Mouse (Mus musculus) forebrain, embryonic 15.5 days (tissue): ENCODE measurements around the gene BC004004. TPM values are rescaled to one million over a fixed set of nuclear protein-coding genes. Genes with fewer than 3 reads are reported as not detected.
"Not testable (repeated sequence)": the region's sequence is repeated elsewhere in the genome, so short reads cannot be mapped to it uniquely, and the experiment has no call there.

Source experiments
- ATAC-seq: fragments of 200-750 bp; cut with Nextera tagmentation; replicated peaks from 2 replicates; pipeline ENCODE4 v1.8.0; 2017; ENCODE audit warnings: mild to moderate bottlenecking, moderate TSS enrichment, moderate library complexity
- H3K27ac ChIP-seq: fragments of 300-500 bp; sonication (generic); replicated peaks from 2 replicates; pipeline ENCODE4 v1.5.1; 2015; ENCODE audit warnings: mild to moderate bottlenecking, inconsistent platforms
- H3K27me3 ChIP-seq: fragments of 300-500 bp; sonication (generic); 2 replicates; pipeline ENCODE4 v1.6.1; 2015; ENCODE audit warnings: inconsistent platforms
- H3K36me3 ChIP-seq: fragments of 300-500 bp; sonication (generic); 2 replicates; pipeline ENCODE4 v1.6.1; 2015; ENCODE audit warnings: mild to moderate bottlenecking, inconsistent platforms
- H3K4me1 ChIP-seq: fragments of 300-500 bp; sonication (generic); 2 replicates; pipeline ENCODE4 v1.6.1; 2015; ENCODE audit warnings: inconsistent platforms
- H3K4me2 ChIP-seq: fragments of 300-500 bp; sonication (generic); replicated peaks from 2 replicates; pipeline ENCODE4 v1.6.1; 2015; ENCODE audit warnings: mild to moderate bottlenecking, inconsistent platforms
- H3K4me3 ChIP-seq: fragments of 300-500 bp; sonication (generic); 2 replicates; pipeline ENCODE4 v1.5.1; 2015; ENCODE audit warnings: mild to moderate bottlenecking, inconsistent platforms
- H3K9ac ChIP-seq: fragments of 300-500 bp; sonication (generic); replicated peaks from 2 replicates; pipeline ENCODE4 v1.6.1; 2015; ENCODE audit warnings: mild to moderate bottlenecking, inconsistent platforms
- H3K9me3 ChIP-seq: fragments of 300-500 bp; sonication (generic); 2 replicates; pipeline ENCODE4 v1.6.1; 2016; ENCODE audit warnings: inconsistent platforms
- WGBS: fragments of 180-500 bp; shearing (Covaris S2); methylation state at CpG from one replicate; pipeline ENCODE4 v1.1.7; 2015; ENCODE audit warnings: mixed read lengths; 5-methylcytosine and 5-hydroxymethylcytosine counted together
- polyA plus RNA-seq: library from polyadenylated mRNA; unstranded; fragments of >200 nt; fragmentation: Nextera tagmentation; extraction: Ambion mirVana; gene quantifications from 2 replicates; pipeline ENCODE4 v1.2.1, GENCODE M21; 2015

Gene BC004004
- polyA plus RNA-seq, 1 experiment from 2014 or later, result 96.4 TPM

- Histone ChIP-seq H3K4me2 (no peak overlapping the region), H3K4me3 (no peak overlapping the region), H3K9ac (no peak overlapping the region), H3K4me1 (no peaks in the 10 kb centered on the region), H3K27ac (no peak overlapping the region), H3K36me3 (peaks cover 24% of the 10 kb centered on the region), H3K9me3 (no peaks in the 10 kb centered on the region), H3K27me3 (no peaks in the 10 kb centered on the region)
- no peak for ATAC-seq
- 78% methylated on average over 3 of the region's 3 CpGs for WGBS
Measured at GRCm38 (mm10) chr17:29303856-29304255, 35.3 kb downstream of the BC004004 start.

DNA sequence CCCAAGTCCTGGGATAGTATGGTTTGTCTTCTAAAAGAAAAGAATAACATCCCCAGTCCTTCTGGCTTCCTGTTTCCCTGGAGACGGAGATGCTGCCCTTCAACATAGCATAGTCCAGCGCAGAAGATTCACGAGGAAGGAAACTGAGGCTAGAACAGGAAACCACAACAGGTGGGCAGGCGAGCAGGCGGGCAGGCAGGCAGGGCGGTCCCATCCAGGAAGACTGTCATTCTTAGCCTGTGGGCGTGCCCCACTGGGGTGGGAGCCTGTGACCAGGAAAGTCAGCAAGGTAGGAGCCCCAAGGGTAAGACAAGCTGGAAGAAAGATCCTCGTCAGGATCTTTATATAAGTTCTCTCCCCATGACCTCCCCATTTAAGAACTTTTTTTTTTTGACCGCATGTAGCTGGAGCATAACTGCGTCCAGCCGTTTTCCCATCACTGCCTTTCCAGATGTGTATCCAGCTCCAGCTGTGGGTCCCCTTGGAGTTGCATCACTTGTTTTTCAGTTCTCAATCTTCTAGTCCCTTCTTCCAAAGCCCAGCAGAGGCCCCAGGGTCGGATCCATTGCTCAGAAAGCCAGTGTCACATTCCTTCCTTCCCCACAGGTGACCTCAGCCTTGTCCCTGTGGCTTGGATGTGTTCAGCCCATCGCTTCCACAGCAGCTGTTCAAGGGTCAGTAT lies 35.9 kb downstream of the BC004004 start:
- WGBS, result 73% methylated on average over 13 of the region's 13 CpGs
- no peaks in the 10 kb centered on the region for H3K9me3 ChIP-seq
- ATAC-seq, result no peak

GRCm38 (mm10) chr17:29305058-29305806 lies 36.6 kb downstream of the BC004004 start:
- Histone ChIP-seq H3K4me2 (no peak overlapping the region), H3K27ac (no peak overlapping the region), H3K4me3 (no peak overlapping the region), H3K27me3 (no peaks in the 10 kb centered on the region), H3K36me3 (peaks cover 15% of the 10 kb centered on the region), H3K9ac (no peak overlapping the region), H3K9me3 (no peaks in the 10 kb centered on the region), H3K4me1 (no peaks in the 10 kb centered on the region)
- WGBS, result 35% methylated on average over 15 of the region's 15 CpGs
- ATAC-seq, result no peak

More for the DNA sequence above, 35.9 kb downstream of the BC004004 start:
- Histone ChIP-seq H3K27me3 (no peaks in the 10 kb centered on the region), H3K4me3 (no peak overlapping the region), H3K4me1 (no peaks in the 10 kb centered on the region), H3K27ac (no peak overlapping the region), H3K4me2 (no peak overlapping the region), H3K9ac (no peak overlapping the region), H3K36me3 (peaks cover 22% of the 10 kb centered on the region)

GRCm38 (mm10) chr17:29305871-29306270 lies 37.3 kb downstream of the BC004004 start:
- ATAC-seq, result no peak
- H3K4me3 ChIP-seq, result no peak overlapping the region
- H3K27me3 ChIP-seq, result no peaks in the 10 kb centered on the region
- H3K9me3 ChIP-seq, result no peaks in the 10 kb centered on the region
- H3K27ac ChIP-seq, result no peak overlapping the region
- H3K4me1 ChIP-seq, result no peaks in the 10 kb centered on the region
- peaks cover 11% of the 10 kb centered on the region for H3K36me3 ChIP-seq
- whole genome bisulfite sequencing, result 62% methylated on average over 7 of the region's 7 CpGs
- no peak overlapping the region for H3K9ac ChIP-seq
- H3K4me2 ChIP-seq, result no peak overlapping the region

DNA sequence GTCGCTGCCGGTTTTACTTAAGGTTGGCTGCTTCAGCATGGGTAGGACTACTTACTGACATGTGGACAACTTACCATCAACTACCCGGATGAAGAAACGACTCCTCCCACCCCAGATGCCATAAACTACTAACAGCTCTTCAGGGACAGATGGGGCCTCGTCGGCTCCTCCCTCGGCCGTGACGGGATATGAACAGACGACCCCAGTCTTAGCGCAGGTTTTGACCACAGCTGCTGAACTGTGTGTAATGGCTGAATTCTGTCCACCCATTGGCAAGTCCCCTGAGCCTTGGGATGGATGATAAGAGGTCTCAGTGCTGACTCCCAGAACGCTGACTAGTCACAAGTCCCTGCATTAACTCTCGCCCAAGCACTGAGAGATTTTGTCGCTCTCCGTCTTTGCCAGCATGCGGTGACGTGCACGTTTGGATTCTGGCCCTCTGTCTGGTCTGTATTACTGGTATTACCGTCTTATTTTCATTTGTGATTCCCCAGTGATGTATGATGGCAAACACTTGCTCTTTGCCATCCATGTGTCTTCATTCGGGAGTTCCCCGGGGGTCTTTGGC lies 41.6 kb downstream of the BC004004 start:
- H3K27ac ChIP-seq, result no peak overlapping the region
- WGBS, result 81% methylated on average over 21 of the region's 21 CpGs
- no peak for ATAC-seq
- no peak overlapping the region for H3K4me2 ChIP-seq
- no peaks in the 10 kb centered on the region for H3K27me3 ChIP-seq
- H3K36me3 ChIP-seq, result no peaks in the 10 kb centered on the region
- no peak overlapping the region for H3K9ac ChIP-seq
- no peaks in the 10 kb centered on the region for H3K9me3 ChIP-seq
- no peak overlapping the region for H3K4me3 ChIP-seq
- H3K4me1 ChIP-seq, result no peaks in the 10 kb centered on the region

DNA sequence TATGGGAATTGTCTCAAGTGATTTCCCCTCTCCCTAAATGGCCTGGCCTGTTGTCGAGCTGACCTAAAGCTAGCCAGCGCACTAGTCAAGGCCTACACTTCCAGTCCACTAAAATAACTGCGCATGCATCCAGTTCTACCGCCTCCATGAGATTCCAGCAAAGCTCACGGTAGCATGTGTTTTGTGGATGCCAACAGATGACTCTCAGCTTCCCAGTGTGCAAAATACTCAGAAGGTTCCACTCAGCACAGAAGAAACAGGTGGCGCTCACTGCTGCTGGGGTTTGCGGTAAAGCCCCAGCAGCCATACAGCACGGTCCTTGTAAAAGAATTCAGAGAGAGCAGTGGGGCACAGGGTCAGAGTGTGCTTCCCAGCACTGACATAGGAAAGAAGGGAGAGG lies 43.0 kb downstream of the BC004004 start:
- no peaks in the 10 kb centered on the region for H3K36me3 ChIP-seq
- no peak overlapping the region for H3K4me3 ChIP-seq
- H3K27ac ChIP-seq, result no peak overlapping the region
- H3K4me2 ChIP-seq, result no peak overlapping the region
- no peak overlapping the region for H3K9ac ChIP-seq
- H3K4me1 ChIP-seq, result no peaks in the 10 kb centered on the region
- H3K27me3 ChIP-seq, result no peaks in the 10 kb centered on the region
- 89% methylated on average over 8 of the region's 8 CpGs for WGBS
- no peak for ATAC-seq
- H3K9me3 ChIP-seq, result no peaks in the 10 kb centered on the region

GRCm38 (mm10) chr17:29312082-29312481 lies 43.5 kb downstream of the BC004004 start:
- H3K9me3 ChIP-seq, result no peaks in the 10 kb centered on the region
- H3K4me2 ChIP-seq, result no peak overlapping the region
- no peak overlapping the region for H3K9ac ChIP-seq
- no peaks in the 10 kb centered on the region for H3K27me3 ChIP-seq
- ATAC-seq, result no peak
- H3K27ac ChIP-seq, result no peak overlapping the region
- H3K4me3 ChIP-seq, result no peak overlapping the region
- H3K36me3 ChIP-seq, result no peaks in the 10 kb centered on the region
- H3K4me1 ChIP-seq, result no peaks in the 10 kb centered on the region
- 90% methylated on average over 2 of the region's 2 CpGs for WGBS

GRCm38 (mm10) chr17:29313300-29313699 lies 44.7 kb downstream of the BC004004 start:
- Histone ChIP-seq H3K27ac (no peak overlapping the region), H3K9ac (no peak overlapping the region), H3K27me3 (no peaks in the 10 kb centered on the region), H3K4me1 (no peaks in the 10 kb centered on the region), H3K4me2 (no peak overlapping the region), H3K4me3 (no peak overlapping the region), H3K36me3 (no peaks in the 10 kb centered on the region), H3K9me3 (no peaks in the 10 kb centered on the region)
- no peak for ATAC-seq

- Histone ChIP-seq H3K9ac (no peak overlapping the region), H3K27me3 (0 out of 2 replicates have a peak, but pooled peaks cover 2% of the 10 kb centered on the region), H3K4me3 (no peak overlapping the region), H3K27ac (no peak overlapping the region), H3K4me2 (no peak overlapping the region), H3K9me3 (no peaks in the 10 kb centered on the region), H3K4me1 (no peaks in the 10 kb centered on the region), H3K36me3 (no peaks in the 10 kb centered on the region)
- no peak for ATAC-seq
- 48% methylated on average over 9 of the region's 9 CpGs for WGBS
Measured at GRCm38 (mm10) chr17:29315672-29316465, 47.3 kb downstream of the BC004004 start.

DNA sequence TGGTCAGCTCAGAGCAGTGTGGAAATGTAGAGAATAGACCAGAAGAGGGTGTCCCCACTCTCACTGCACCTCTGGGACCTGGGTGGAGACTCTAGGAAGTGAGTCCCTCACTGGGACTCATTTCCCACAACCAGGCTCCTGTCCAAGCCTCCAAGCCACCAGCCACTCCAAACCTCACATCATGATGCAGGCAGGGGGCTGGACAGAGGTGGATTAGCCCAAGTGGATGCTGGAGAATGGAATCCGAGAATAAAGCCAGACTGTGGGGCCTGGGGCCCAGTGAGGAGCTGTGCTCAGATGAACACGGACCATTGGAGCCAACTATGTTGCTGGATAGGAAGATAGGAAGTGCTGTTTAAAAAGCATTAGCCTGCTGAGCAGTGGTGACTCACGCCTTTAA lies 48.3 kb downstream of the BC004004 start:
- Histone ChIP-seq H3K27me3 (0 out of 2 replicates have a peak, but pooled peaks cover 12% of the 10 kb centered on the region), H3K4me1 (no peaks in the 10 kb centered on the region), H3K27ac (no peak overlapping the region), H3K4me2 (no peak overlapping the region), H3K4me3 (no peak overlapping the region), H3K9me3 (no peaks in the 10 kb centered on the region), H3K9ac (no peak overlapping the region), H3K36me3 (no peaks in the 10 kb centered on the region)
- WGBS, result 56% methylated on average over 3 of the region's 3 CpGs
- ATAC-seq, result no peak

- 90% methylated on average over 3 of the region's 3 CpGs for WGBS
- H3K4me2 ChIP-seq, H3K9me3 ChIP-seq, ATAC-seq, H3K36me3 ChIP-seq, H3K4me3 ChIP-seq, H3K4me1 ChIP-seq, H3K27ac ChIP-seq, H3K9ac ChIP-seq: not testable (repeated sequence)
- peaks cover 17% of the 10 kb centered on the region; the same call in 1 of the 2 replicates for H3K27me3 ChIP-seq
Measured at GRCm38 (mm10) chr17:29317380-29317779, 48.8 kb downstream of the BC004004 start, which contains the start of gene Pi16. Gene Pi16 (plus strand): TSS chr17:29317680.
